Mouse (Mus musculus) liver, adult 2 months (tissue): ENCODE measurements around the gene Tango6. TPM values are rescaled to one million over a fixed set of nuclear protein-coding genes. Genes with fewer than 3 reads are reported as not detected.

Source experiments
- DNase-seq: peaks from one replicate; pipeline ENCODE4 v3.0.0-alpha.2; 2011; ENCODE audit warnings: low read depth, low spot score; ENCODE audit errors: extremely low read depth
- H3K27ac ChIP-seq: fragments of 200-500 bp; replicated peaks from 2 replicates; pipeline ENCODE4 v1.5.1; 2012; ENCODE audit warnings: low read depth, mild to moderate bottlenecking, control low read depth, inconsistent platforms, low read length; ENCODE audit not compliant: insufficient read depth
- H3K27me3 ChIP-seq: fragments of 200-500 bp; 2 replicates; pipeline ENCODE4 v1.6.1; 2012; ENCODE audit warnings: mild to moderate bottlenecking, moderate library complexity, low read length, inconsistent platforms; ENCODE audit not compliant: control insufficient read depth, insufficient read depth
- H3K36me3 ChIP-seq: fragments of 200-500 bp; 2 replicates; pipeline ENCODE4 v1.6.1; 2012; ENCODE audit warnings: low read length, inconsistent platforms; ENCODE audit not compliant: control insufficient read depth, insufficient read depth
- H3K4me1 ChIP-seq: fragments of 200-500 bp; 2 replicates; pipeline ENCODE4 v1.6.1; 2011; ENCODE audit warnings: low read length; ENCODE audit not compliant: control insufficient read depth, insufficient read depth
- H3K4me3 ChIP-seq: fragments of 200-500 bp; 2 replicates; pipeline ENCODE4 v1.5.1; 2011; ENCODE audit warnings: low read depth, mild to moderate bottlenecking, control low read depth, low read length, moderate library complexity; ENCODE audit not compliant: insufficient read depth
- H3K79me2 ChIP-seq: fragments of 200-500 bp; 2 replicates; pipeline ENCODE4 v1.6.1; 2012; ENCODE audit warnings: inconsistent platforms, mild to moderate bottlenecking, low read length, moderate library complexity; ENCODE audit not compliant: control insufficient read depth, insufficient read depth
- H3K9ac ChIP-seq: fragments of 200-500 bp; 2 replicates; pipeline ENCODE4 v1.6.1; 2012; ENCODE audit warnings: low read depth, mild to moderate bottlenecking, control low read depth, inconsistent platforms, low read length
- CTCF ChIP-seq: fragments of 200-500 bp; IDR thresholded peaks from 2 replicates; pipeline ENCODE4 v1.5.1; 2011; ENCODE audit warnings: low read depth, low read length, control low read depth
- POLR2A ChIP-seq: fragments of 200-500 bp; IDR thresholded peaks from 2 replicates; pipeline ENCODE4 v1.6.1; 2011; ENCODE audit warnings: low read length, control low read depth; ENCODE audit not compliant: insufficient read depth; ENCODE audit errors: extremely low read depth
- WGBS: fragments of 180-500 bp; shearing (Covaris S2); methylation state at CpG from one replicate; pipeline ENCODE4 v1.1.7; 2018; 5-methylcytosine and 5-hydroxymethylcytosine counted together
- polyA plus RNA-seq: library from polyadenylated mRNA; depleted of rRNA; stranded (reverse); fragments of >200 nt; gene quantifications from 2 replicates; pipeline ENCODE4 v1.2.3, GENCODE M21; 2012
- total RNA-seq: library from RNA; depleted of rRNA; stranded (reverse); fragments of >200 nt; gene quantifications from 2 replicates; pipeline ENCODE4 v1.2.3, GENCODE M21; 2014

Tango6 gene
- total and polyA plus RNA-seq, 2 experiments = 2.1 to 4.0 TPM

DNA sequence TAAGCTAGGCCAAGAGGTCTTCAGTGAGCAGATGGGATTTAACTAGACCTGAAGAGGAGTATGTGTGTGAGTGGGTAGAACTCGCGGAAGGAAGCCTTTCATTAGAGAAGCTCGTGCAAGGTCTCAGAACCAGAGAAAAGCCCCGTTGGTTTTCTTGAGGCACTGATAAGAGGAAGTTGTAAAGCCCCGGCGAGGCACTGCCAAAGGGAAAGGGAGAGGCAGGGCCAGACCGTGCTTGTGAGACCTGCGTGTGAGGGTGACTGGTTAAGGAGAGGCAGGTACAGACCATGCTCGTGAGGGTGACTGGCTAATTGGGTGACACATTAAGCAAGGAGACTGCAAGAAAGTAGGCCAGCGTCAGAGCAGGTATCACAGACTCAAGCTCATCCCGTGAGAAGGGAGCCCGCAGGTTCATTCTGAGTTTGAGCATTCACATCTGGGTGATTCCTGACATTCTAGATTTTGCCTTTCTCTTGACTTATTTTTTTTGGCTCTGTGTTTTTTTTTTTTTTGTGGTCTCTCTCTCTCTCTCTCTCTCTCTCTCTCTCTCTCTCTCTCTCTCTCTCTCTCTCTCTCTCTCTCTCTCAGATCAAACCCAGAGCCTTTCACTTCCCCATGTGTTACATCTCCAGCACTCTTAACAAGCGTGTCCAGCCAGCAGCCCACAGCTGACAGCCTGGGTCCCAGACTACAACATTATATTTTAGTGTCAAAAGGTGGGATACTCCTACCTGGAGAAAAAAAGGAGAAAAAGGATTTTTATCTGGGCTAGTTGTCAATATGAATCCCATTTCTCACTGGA, 54.2 kb downstream of the Tango6 start:
- H3K27ac ChIP-seq = no peak overlapping the region
- no peaks in the 10 kb centered on the region for H3K79me2 ChIP-seq
- H3K4me3 ChIP-seq = no peak overlapping the region
- H3K36me3 ChIP-seq = peaks cover 6% of the 10 kb centered on the region
- H3K9ac ChIP-seq = no peak overlapping the region
- no peaks in the 10 kb centered on the region for H3K4me1 ChIP-seq
- no peaks in the 10 kb centered on the region for H3K27me3 ChIP-seq
- DNase-seq = no peak
- 83% methylated on average over 13 of the region's 13 CpGs for WGBS
- no peak for TF ChIP-seq POLR2A
- TF ChIP-seq CTCF = no peak

DNA sequence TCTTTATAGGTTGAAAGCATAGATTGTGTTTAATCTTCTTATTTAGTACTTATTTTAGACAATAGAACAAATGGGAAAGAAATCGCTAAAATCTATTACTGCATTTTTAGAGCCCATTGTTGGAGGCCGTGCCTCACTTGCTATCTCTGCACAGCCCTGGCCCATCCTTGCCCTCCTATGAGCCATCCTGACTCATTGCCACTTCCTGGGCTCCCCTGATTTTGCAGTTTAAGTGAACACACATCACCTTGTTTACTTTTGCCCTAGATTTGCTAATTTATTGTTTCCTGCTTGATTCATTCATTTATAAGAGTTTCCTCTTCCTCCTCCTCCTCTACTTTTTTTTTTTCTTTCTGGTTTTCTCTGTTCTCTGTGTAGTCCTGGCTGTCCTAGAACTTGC, 55.0 kb downstream of the Tango6 start:
- WGBS = 83% methylated on average over 2 of the region's 2 CpGs
- Histone ChIP-seq H3K36me3 (peaks cover 6% of the 10 kb centered on the region), H3K79me2 (no peaks in the 10 kb centered on the region), H3K4me1 (no peaks in the 10 kb centered on the region), H3K27ac (no peak overlapping the region), H3K9ac (no peak overlapping the region), H3K27me3 (no peaks in the 10 kb centered on the region), H3K4me3 (no peak overlapping the region)
- DNase-seq = no peak
- TF ChIP-seq POLR2A = no peak

- H3K36me3 ChIP-seq = peaks cover 10% of the 10 kb centered on the region
- H3K79me2 ChIP-seq = no peaks in the 10 kb centered on the region
- WGBS = 92% methylated on average over 10 of the region's 10 CpGs
- TF ChIP-seq CTCF = no peak
- TF ChIP-seq POLR2A = no peak
- no peak overlapping the region for H3K27ac ChIP-seq
- H3K9ac ChIP-seq = no peak overlapping the region
- no peak overlapping the region for H3K4me3 ChIP-seq
- no peaks in the 10 kb centered on the region for H3K27me3 ChIP-seq
- H3K4me1 ChIP-seq = no peaks in the 10 kb centered on the region
- DNase-seq = no peak
These were observed 59.5 kb downstream of the Tango6 start for GRCm38 (mm10) chr8:106742321-106742720.

- Histone ChIP-seq H3K4me3 (no peak overlapping the region), H3K4me1 (no peaks in the 10 kb centered on the region), H3K27ac (no peak overlapping the region), H3K36me3 (peaks cover 12% of the 10 kb centered on the region), H3K79me2 (no peaks in the 10 kb centered on the region), H3K27me3 (no peaks in the 10 kb centered on the region), H3K9ac (no peak overlapping the region)
- TF ChIP-seq POLR2A (no peak), CTCF (no peak)
- no peak for DNase-seq
- WGBS = 93% methylated on average over 1 of the region's 1 CpGs
These were observed 60.5 kb downstream of the Tango6 start for GRCm38 (mm10) chr8:106743361-106743760.

DNA sequence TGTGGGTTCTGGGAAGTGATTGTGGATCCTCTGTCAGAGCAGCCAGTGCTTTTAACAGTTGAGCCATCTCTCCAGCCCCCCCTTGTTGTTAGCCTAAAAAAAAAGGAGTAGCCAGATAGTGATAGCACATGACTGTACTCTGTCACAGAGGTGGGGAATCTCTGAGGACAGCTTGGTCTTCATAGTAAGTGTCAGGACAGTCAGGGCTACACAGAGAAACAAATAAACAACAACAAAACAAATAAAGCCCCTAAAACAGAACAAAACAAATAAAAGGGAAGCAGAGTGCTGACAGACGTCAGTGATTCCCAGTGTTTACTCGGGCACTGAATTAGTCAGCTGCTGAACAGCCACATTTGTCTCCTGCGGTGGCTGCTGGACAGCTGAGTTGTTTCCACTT, 70.6 kb downstream of the Tango6 start:
- no peak for TF ChIP-seq CTCF
- TF ChIP-seq POLR2A = no peak
- peaks cover 2% of the 10 kb centered on the region for H3K36me3 ChIP-seq
- no peak overlapping the region for H3K9ac ChIP-seq
- peak; percentile 22 for DNase-seq
- H3K4me1 ChIP-seq = peaks cover 4% of the 10 kb centered on the region
- 14% methylated on average over 3 of the region's 3 CpGs for WGBS
- no peaks in the 10 kb centered on the region for H3K79me2 ChIP-seq
- H3K4me3 ChIP-seq = no peak overlapping the region
- H3K27ac ChIP-seq = no peak overlapping the region
- H3K27me3 ChIP-seq = no peaks in the 10 kb centered on the region

- Histone ChIP-seq H3K4me1 (no peaks in the 10 kb centered on the region), H3K9ac (no peak overlapping the region), H3K36me3 (no peaks in the 10 kb centered on the region), H3K27me3 (no peaks in the 10 kb centered on the region), H3K79me2 (no peaks in the 10 kb centered on the region), H3K27ac (no peak overlapping the region), H3K4me3 (no peak overlapping the region)
- TF ChIP-seq POLR2A (no peak), CTCF (no peak)
- DNase-seq = no peak
- WGBS = 87% methylated on average over 4 of the region's 4 CpGs
These were observed 78.4 kb downstream of the Tango6 start for GRCm38 (mm10) chr8:106761317-106761716.
